Mouse (Mus musculus): Measurements from ENCODE around the gene Cybc1.

Gene Cybc1

GRCm38 (mm10) chr11:121219776-121220175 is 9.3 kb downstream of the Cybc1 start:
- no peak for DNase-seq (ENCODE audit: low read depth in 1 of 2, low spot score in 2 of 2)

GRCm38 (mm10) chr11:121216831-121217230 is 12.3 kb downstream of the Cybc1 start:
- no peak for DNase-seq (ENCODE audit: low read depth in 1 of 2, low spot score in 2 of 2)

- peak; percentile 70 to 82 for DNase-seq (ENCODE audit: low read depth in 1 of 2, low spot score in 2 of 2)
Observed at GRCm38 (mm10) chr11:121204161-121205006, 24.7 kb downstream of the Cybc1 start, which contains the start of the genes Hexdc and Ogfod3. Hexdc (plus strand) TSS chr11:121204433. Ogfod3 (minus strand) TSS chr11:121204711.

GRCm38 (mm10) chr11:121203859-121204160 is 25.3 kb downstream of the Cybc1 start:
- DNase-seq (ENCODE audit: low read depth in 1 of 2, low spot score in 2 of 2), result no peak

- no peak for DNase-seq (ENCODE audit: low read depth in 1 of 2, low spot score in 2 of 2)
Observed at GRCm38 (mm10) chr11:121201436-121202198, 27.5 kb downstream of the Cybc1 start.

- DNase-seq (ENCODE audit: low read depth in 1 of 2, low spot score in 2 of 2), result no peak
Observed at GRCm38 (mm10) chr11:121200781-121201180, 28.3 kb downstream of the Cybc1 start.

- no peak for DNase-seq (ENCODE audit: low read depth in 1 of 2, low spot score in 2 of 2)
Observed at GRCm38 (mm10) chr11:121199851-121200250, 29.3 kb downstream of the Cybc1 start.

- no peak for DNase-seq (ENCODE audit: low read depth in 1 of 2, low spot score in 2 of 2)
Observed at GRCm38 (mm10) chr11:121198622-121199021, 30.5 kb downstream of the Cybc1 start.

- DNase-seq (ENCODE audit: low read depth in 1 of 2, low spot score in 2 of 2), result no peak
Observed at GRCm38 (mm10) chr11:121193415-121193814, 35.7 kb downstream of the Cybc1 start.

- no peak for DNase-seq (ENCODE audit: low read depth in 1 of 2, low spot score in 2 of 2)
Observed at GRCm38 (mm10) chr11:121192742-121193141, 36.4 kb downstream of the Cybc1 start.

GRCm38 (mm10) chr11:121189681-121190080 is 39.4 kb downstream of the Cybc1 start:
- no peak for DNase-seq (ENCODE audit: low read depth in 1 of 2, low spot score in 2 of 2)

GRCm38 (mm10) chr11:121176285-121177270 is 52.5 kb downstream of the Cybc1 start:
- peak in 1 of 2 experiments; percentile 14 for DNase-seq (ENCODE audit: low read depth in 1 of 2, low spot score in 2 of 2)

GRCm38 (mm10) chr11:121174234-121174633 is 54.9 kb downstream of the Cybc1 start:
- DNase-seq (ENCODE audit: low read depth in 1 of 2, low spot score in 2 of 2), result no peak

- no peak for DNase-seq (ENCODE audit: low read depth in 1 of 2, low spot score in 2 of 2)
Observed at GRCm38 (mm10) chr11:121173203-121173602, 55.9 kb downstream of the Cybc1 start.
